Mouse (Mus musculus): ENCODE results near the gene Capns2.

- TF ChIP-seq ZC3H11A (IDR thresholded peaks at IDR 0.05; ENCODE audit: borderline replicate concordance, low read depth, low read length), result no peak
- no peak for TF ChIP-seq HCFC1 (IDR thresholded peaks at IDR 0.05; ENCODE audit: borderline replicate concordance, insufficient read depth, low read length)
- no peak for TF ChIP-seq MAFK (IDR thresholded peaks at IDR 0.05; ENCODE audit: insufficient read depth, low read depth, low read length)
- TF ChIP-seq ZNF384 (IDR thresholded peaks at IDR 0.05; ENCODE audit: low read depth, low read length), result no peak
- no peak for TF ChIP-seq CHD2 (IDR thresholded peaks at IDR 0.05; ENCODE audit: low read depth, low read length)
These were observed 10.3 kb downstream of the Capns2 start for GRCm38 (mm10) chr8:92911477-92911876.

Data from ES-E14 (cell line).